Mouse (Mus musculus) NIH3T3 (cell line): ENCODE results near the gene Zfand5.

Experiments used
- DNase-seq: peaks from one replicate; pipeline ENCODE4 v3.0.0-alpha.2; 2012; ENCODE audit warnings: low read depth

Gene Zfand5

DNA sequence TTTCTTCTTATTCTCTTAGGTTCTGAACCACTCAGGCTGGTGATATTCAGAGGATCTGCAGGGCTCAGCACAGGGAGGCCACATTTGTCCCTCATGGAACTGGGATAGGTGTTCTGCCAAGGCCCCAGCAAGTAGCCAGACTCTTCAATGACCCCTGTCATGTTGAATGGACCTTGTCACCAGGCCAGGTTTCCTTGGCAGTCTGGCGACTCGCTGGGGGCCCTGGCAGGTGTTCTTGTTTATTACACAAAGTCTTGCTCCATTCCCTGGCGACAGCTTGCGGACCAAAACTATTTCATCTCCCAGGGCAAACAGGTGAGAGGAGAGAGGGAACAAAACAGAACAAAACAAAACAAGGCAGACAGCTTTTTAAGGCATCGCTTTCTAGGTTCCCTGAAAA is 57.7 kb downstream of the Zfand5 start:
- DNase-seq: peak; percentile 10

DNA sequence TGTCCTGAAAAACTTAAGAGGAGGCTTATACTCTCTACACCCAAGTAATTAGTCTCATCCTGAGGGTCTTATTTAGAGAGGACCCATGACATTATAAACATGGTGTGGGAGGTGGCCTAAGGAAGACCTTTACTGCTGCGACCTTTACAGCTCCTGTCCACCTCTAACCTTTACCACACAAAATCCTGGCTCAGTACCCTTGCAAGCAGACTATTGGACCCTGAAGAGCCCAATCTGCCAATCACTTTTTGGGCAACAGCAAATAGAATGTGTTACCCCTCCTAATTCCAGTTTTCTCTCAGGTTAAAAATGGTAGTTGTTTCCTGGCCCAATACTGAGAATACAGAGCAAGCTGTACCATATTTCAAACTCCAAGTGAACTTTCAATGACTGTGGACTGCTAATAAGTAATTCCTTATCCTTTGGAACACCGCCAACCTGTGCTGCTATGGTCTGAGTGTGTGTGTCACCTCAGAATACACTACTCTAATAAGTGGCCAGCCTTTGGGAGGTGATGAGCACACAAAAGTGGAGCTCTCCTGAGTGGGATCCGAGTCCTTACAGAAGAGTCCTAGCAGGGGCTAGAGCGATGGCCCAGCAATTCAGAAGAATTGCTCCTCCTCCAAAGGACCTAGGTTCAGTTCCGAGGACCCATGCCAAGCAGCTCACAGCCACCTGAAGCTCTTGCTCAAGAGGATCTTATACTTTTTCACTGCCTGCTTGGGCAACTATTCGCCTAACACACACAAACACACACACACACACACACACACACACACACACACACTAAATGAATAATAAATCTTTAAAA is 58.4 kb downstream of the Zfand5 start:
- DNase-seq: peak; percentile 18

DNA sequence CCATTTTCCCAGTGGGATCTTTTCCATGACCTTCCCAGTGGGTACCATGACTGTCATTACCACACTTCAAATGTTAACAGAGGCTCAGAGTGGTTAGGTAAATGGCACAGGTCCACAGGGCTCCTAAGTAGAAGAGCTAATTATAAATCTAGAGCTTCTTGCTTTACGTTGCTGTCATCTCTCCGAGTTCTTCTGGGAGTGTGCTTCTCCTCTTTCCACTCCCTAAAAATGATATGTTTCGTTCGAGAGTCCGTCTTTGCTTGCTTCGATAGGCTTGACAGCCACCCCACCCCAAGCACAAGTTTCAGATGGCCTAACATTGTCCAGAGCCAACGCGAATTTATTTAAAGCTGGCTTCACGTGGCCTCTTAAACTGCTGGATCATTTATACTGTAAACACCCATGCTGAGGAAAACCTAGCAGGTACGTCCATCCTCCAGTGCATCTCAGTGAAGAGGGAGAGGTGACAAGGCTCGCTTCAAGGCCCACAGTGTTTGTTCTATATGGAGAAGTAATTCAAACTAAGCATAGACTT is 59.6 kb downstream of the Zfand5 start:
- no peak for DNase-seq
